Mouse (Mus musculus) mesoderm, embryonic 11.5 days (tissue): Measurements from ENCODE around the gene Selenoo.

Experiments used
- DNase-seq: peaks from one replicate; pipeline ENCODE4 v3.0.0-alpha.2; 2012; ENCODE audit warnings: low read depth, low spot score

Gene Selenoo

GRCm38 (mm10) chr15:89126622-89127021, 37.7 kb downstream of the Selenoo start:
- DNase-seq: no peak

DNA sequence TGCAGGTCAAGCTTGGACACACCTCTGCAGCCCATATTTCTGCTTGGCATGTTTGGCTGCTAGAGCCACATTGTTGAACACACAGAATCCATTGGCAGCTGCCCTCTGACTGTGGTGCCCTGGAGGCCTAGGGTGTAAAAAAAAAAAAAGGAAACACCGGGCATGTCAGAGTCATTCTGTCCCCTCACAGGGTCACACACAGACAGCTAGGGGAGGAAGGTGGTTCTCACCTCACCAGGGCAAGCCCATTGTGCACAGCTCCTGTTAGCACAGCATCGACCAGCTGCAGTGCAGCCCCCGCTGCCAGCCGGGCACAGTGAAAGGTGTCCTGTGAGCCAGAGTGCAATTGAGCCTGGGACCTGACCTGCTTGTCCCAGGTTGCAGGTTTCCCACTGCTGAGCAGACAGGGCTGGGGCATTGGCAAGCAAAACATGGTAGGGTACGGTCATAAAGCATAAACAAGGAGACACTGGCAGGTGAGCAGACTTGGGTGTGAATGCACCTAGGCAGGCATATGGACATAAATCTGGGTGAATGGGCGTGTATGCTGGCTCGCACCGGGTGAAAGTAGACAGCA, 38.6 kb downstream of the Selenoo start:
- no peak for DNase-seq

DNA sequence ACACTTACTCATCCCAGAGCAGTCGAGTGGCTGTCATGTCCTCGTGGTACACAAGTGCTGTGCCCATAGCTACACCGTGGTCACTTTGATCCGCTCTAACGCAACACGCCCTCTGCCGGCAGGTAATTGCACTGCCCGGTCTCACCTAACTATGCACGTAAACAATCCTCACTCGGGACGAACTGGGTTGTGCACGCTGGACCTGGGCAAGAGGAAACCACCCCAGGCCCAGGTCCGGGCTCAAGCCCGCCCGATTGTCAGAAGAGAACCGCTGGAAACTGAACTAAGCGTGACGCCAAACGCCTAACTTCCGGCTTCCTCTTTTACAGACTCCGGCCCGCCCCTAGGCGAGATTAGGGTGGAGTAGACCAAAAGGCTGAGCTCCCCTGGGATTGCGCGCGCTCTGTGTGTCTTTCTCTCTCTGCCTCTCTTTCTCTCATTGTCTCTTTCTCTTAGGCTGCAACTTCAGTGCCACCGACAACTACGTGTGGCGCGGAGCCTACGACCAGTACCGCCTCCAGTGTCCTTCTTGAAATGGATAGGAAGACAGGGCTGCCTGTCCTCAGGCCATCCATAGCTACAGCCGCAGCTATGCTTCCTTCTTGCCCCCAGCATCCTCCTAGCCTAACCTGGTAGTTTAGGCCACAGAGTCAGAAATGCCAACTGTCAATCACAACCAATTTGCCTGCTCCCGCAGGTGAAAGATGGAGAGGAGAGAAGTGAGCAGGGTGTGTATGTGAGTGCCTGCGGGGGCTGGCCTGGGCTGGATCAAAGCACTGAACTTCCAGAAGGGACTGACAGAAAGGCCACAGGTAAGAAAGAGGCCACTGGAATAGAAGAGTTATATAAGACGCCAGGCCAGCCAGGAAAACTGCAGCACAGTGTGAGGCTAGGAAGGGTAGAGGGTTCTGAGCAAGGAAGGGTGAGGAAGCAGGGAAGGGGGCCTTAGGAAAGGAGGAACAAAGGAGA, 39.8 kb downstream of the Selenoo start, which contains the start of gene Hdac10:
TSS of gene Hdac10 (minus strand) at position 319 of the 969 bp plus-strand sequence.
- peak; percentile 88 for DNase-seq

GRCm38 (mm10) chr15:89130245-89130644, 41.4 kb downstream of the Selenoo start:
- DNase-seq: no peak

GRCm38 (mm10) chr15:89131316-89131715, 42.4 kb downstream of the Selenoo start:
- DNase-seq: no peak

- no peak for DNase-seq
Observed at GRCm38 (mm10) chr15:89136461-89137155, 47.7 kb downstream of the Selenoo start.

DNA sequence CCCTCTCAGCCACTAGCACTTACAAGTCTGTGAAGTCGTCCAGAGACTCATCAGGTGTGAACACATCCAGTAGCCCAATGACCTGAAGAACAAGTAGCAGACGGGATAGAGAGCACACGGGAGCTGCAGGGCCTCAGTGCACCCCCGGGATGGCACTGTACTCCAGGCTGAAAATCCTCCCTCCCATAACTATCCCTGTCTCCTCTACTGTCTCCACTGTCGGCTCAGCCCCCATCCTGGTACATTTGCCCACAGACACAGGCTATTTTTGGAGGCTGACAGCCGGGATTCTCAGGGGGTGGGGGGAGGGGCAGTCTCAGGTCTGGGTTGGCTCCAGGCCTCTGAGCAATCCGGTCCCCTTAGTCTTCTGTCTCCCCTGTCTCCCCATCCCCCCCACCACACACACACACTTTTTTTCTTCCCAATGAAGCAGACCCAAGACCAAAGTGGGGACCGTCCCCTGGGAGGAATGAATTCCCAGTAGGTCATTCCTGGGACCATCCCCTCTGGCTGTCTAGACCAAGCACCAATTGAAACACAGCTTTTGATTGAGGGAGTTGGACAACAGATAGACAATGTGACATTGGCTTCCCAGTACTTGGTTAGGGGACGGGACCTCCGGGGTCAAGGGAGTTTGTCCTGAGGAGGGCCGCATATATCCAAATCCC, 48.6 kb downstream of the Selenoo start:
- DNase-seq: no peak

- no peak for DNase-seq
Observed at GRCm38 (mm10) chr15:89138046-89138405, 49.1 kb downstream of the Selenoo start.

DNA sequence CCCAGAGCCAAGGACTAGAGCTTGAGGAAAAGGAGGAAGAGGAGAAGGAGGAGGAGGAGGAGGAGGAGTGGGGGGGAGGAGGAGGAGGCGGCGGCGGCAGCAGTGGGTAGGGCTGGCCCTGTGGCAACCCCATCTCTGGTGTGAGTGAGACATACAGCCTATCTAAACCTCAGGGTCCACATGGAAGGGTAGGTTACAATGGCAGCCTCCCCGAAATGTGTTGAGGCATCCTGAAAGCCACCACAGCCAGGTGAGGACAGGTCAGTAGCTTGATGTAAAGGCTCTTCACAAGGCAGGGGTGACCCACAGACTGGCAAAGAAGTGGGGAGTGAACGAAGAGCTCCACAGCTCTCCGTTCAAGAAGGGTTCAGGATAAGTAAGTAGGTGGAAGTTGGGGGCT, 49.6 kb downstream of the Selenoo start:
- no peak for DNase-seq

GRCm38 (mm10) chr15:89140048-89140658, 51.3 kb downstream of the Selenoo start:
- no peak for DNase-seq

GRCm38 (mm10) chr15:89140659-89141252, 51.9 kb downstream of the Selenoo start, which contains the start of gene Mapk12:
Gene Mapk12, minus strand, starts transcription at chr15:89140703.
- DNase-seq: peak; percentile 71

GRCm38 (mm10) chr15:89141443-89141842, 52.6 kb downstream of the Selenoo start:
- DNase-seq: no peak

GRCm38 (mm10) chr15:89141905-89142304, 53.0 kb downstream of the Selenoo start:
- no peak for DNase-seq

DNA sequence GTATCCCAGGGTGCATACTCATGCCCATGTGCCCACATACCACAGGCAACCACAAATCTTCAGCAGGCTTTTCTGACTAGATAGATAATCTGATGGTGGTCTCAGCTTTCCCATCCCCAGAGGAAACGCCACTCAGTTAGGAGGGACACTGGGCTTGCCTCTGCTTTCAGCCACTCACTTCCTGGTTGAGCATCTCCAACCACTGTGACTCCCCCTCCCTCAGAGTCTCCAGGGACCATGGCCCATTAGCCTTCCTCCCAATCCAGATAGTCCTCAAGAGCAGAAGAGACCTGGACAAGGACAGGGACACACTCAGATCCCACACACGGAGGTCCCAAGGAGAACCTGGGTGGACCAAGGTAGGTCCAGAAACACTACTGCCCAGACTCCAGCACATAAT, 54.2 kb downstream of the Selenoo start:
- no peak for DNase-seq

- DNase-seq: no peak
Observed at GRCm38 (mm10) chr15:89144965-89145364, 56.1 kb downstream of the Selenoo start.

DNA sequence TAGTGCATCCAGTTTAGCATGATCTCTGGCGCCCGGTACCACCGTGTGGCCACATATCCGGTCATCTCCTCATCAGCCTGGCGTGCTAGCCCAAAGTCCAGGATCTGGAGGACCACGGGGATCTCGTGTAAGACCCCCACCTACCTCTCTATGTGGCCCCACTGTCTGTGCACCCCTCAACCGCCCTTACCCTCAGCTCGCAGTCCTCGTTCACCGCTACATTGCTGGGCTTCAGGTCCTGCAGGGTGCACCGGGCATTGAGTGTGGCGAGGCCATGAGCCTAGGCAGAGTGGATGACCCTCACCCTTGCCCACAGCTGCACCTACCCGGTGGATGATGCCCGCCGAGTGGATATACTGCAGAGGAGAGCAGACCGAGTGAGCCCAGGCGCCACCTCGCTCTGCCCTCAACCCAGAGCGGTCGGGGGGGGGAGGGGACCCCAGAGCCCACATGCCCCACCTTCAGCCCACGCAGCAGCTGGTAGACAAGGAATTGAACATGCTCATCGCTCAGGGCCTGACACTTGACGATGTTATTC, 57.0 kb downstream of the Selenoo start:
- no peak for DNase-seq

DNA sequence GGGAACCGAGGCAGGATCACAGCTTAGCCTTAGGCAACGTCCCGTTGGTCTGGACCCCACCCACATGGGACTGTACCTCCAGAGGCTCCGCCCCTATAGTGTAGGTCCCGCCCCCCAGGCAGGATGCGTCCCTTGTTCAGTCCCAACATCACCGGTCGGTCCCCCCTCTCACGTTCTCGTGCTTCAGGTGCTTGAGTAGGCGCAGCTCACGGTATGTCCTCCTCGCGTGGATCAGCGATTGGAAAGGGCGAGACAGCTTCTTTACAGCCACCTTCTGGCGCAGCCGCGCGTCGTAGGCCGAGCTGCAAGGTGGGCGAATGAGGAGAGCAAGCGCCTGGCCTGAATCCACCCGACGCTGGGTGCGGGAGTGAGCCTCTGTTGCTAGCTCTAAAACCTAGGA, 57.7 kb downstream of the Selenoo start:
- no peak for DNase-seq

DNA sequence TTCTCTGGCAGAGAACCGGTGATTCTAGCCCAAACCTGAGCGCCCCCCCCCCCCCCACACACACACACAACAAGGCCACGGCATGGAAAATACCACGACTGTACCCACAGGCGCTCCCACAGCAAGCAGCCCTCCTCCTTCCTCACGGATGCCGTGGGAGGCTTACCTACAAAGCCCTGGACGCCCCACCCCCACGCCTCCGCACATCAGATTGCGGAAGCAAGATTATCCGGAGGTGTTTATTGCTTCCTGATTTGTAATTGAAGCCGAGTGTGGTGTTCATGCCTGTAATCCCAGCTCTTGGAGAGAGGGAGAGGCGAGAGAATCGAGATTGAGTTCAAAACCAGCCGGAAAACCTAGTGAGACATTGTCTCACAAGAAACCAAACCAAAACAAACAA, 58.1 kb downstream of the Selenoo start:
- DNase-seq: no peak

DNA sequence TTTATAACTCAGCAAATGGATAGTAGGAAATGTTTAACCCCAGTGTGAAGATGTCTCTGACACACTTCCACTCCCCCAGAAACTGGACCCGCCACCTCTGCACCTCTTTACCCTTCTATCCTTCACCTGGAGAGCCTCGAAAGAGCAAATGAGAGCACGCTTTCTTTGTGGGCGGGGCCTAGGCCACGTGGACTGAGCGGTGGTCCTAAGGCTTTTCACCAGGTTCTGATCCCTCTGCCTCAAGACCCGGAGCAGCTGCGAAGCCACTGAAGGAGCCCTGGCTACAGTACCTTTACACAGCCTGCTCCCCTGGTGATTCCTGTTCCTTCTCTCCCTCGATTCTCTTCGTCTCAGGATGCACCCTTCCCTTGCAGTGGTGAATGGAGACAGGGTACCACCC, 58.6 kb downstream of the Selenoo start:
- DNase-seq: no peak

DNA sequence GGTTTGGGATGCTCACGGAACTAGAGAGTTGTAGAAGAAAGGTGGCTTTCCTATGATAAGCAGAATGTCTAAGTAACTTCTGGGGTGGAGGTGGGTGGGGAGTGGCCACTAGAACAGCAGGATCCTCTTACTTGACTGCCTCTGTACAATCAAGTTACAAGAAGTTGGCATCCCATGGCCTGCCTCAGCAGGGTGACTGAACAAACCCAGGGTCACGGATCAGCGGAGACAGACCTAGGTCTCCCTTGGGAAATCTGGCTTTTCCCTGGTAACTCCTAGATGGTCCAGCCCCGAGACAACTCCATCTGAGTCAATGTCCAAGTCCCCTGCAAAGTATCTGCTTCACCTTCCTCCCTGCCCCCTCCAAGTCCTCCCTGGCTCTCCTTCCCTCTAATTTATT, 59.0 kb downstream of the Selenoo start:
- no peak for DNase-seq
